Mouse (Mus musculus): ENCODE measurements around the gene Ascc3. TPM values are rescaled to one million over a fixed set of nuclear protein-coding genes. Genes with fewer than 3 reads are reported as not detected.

The Ascc3 gene
- polyA plus RNA-seq, 1 experiment from 2014 or later, result 20.0 TPM

DNA sequence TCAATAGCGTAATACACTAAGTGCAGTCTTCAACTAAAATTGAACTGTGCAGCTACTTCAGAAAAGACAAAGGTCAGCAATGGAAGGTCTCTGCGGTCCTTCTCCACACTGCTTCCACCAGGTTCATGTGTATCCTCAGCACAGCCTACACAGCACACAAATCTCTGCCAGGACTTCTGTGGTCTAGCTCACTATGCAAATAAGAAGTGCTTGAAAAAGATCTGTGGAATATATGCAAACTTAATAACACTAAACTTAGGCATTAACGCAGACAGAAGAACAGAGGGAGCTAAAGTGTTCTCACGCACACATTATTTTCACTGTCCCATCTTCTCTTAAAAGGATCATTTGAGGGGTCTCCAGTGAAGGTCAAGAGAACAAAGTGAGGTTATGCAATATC is 275.7 kb downstream of the Ascc3 start:
- 62% methylated on average over 4 of the region's 4 CpGs for WGBS
- ATAC-seq (ENCODE audit: insufficient number of reproducible peaks, low FRiP score, low TSS enrichment, low read depth), result no peak
- no peaks in the 10 kb centered on the region for H3K36me3 ChIP-seq
- H3K27me3 ChIP-seq, result no peaks in the 10 kb centered on the region
- no peak overlapping the region for H3K4me3 ChIP-seq (replicated peaks)
- no peaks in the 10 kb centered on the region for H3K4me1 ChIP-seq
- no peak overlapping the region for H3K27ac ChIP-seq (replicated peaks)
- no peak overlapping the region for H3K4me2 ChIP-seq (replicated peaks)
- H3K9me3 ChIP-seq (replicated peaks), result no peaks in the 10 kb centered on the region
- H3K9ac ChIP-seq, result no peak overlapping the region

DNA sequence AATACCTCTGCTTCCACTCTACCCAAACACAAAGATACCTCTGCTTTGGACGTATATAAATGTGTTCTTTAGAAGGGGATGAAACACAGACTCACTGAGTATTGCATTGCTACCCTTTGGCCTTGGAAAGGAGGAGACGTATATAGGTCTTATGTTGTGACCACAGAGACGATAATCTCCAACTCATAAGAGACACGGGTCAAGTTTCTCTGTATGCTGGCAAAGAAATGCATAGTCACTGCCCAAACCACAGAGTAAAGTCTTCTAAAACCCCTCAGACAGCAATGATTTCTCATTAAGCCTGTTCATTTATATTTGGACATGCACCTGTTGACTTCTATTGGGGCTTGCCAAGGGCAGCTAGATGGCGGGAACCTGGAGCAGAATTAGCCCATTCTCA is 284.5 kb downstream of the Ascc3 start:
- H3K9me3 ChIP-seq (replicated peaks), result no peaks in the 10 kb centered on the region
- no peaks in the 10 kb centered on the region for H3K27me3 ChIP-seq
- no peak for ATAC-seq (ENCODE audit: insufficient number of reproducible peaks, low FRiP score, low TSS enrichment, low read depth)
- no peak overlapping the region for H3K27ac ChIP-seq (replicated peaks)
- 71% methylated on average over 5 of the region's 5 CpGs for WGBS
- no peak overlapping the region for H3K4me3 ChIP-seq (replicated peaks)
- no peaks in the 10 kb centered on the region for H3K4me1 ChIP-seq
- no peak overlapping the region for H3K4me2 ChIP-seq (replicated peaks)
- H3K9ac ChIP-seq, result no peak overlapping the region
- no peaks in the 10 kb centered on the region for H3K36me3 ChIP-seq

DNA sequence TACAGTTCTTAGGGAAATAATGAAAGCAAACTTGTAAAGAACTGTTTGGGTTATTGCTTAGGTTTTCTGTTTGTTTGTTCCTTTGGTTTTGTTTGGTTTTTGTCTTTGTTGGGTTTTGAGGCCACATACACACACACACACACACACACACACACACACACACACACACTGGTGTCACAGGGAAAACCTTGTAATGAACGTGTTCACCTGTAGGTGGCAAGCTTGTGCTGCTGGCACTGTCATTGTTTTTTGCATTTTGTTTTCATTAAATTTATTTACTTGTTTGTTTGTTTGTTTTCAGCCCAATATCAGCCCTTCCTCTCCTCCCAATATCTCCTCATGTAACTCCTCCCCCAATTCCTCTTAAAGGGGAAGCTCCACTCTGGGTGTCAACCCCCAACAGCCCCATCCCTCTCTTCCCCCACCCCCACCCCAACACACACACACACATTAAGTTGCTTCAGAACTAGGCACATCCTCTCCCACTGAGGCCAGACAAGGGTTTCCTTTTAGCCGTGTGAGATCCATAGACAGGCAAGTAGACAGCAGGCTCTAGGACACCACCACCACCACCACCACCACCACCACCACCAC is 289.1 kb downstream of the Ascc3 start:
- no peaks in the 10 kb centered on the region for H3K36me3 ChIP-seq
- 26% methylated on average over 2 of the region's 2 CpGs for WGBS
- no peaks in the 10 kb centered on the region for H3K27me3 ChIP-seq
- H3K4me1 ChIP-seq, result no peaks in the 10 kb centered on the region
- no peak overlapping the region for H3K9ac ChIP-seq
- no peak overlapping the region for H3K27ac ChIP-seq (replicated peaks)
- ATAC-seq (ENCODE audit: insufficient number of reproducible peaks, low FRiP score, low TSS enrichment, low read depth), result no peak
- no peaks in the 10 kb centered on the region for H3K9me3 ChIP-seq (replicated peaks)
- no peak overlapping the region for H3K4me3 ChIP-seq (replicated peaks)
- H3K4me2 ChIP-seq (replicated peaks), result no peak overlapping the region

DNA sequence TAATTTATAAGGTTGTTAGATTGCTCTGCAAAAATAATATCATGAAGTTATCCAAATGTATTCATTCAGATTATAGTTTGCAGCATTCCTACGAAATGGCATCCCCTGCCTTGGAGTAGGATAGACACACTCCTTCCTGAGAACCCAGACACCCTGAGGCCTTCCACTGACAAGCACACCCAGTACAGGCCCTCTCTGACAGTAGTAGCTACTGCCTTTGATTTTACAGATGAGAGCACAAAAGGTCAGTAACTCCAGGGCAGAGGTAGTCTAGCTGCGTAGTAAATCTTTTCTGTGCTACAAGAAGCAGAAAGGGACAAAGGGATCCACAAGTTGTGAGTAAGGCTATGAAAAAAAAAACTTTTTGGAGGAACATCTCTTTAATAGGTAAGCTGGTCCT is 289.9 kb downstream of the Ascc3 start:
- Histone ChIP-seq H3K4me1 (no peaks in the 10 kb centered on the region), H3K4me2 (replicated peaks) (no peak overlapping the region), H3K27me3 (no peaks in the 10 kb centered on the region), H3K4me3 (replicated peaks) (no peak overlapping the region), H3K36me3 (no peaks in the 10 kb centered on the region), H3K9me3 (replicated peaks) (no peaks in the 10 kb centered on the region), H3K9ac (no peak overlapping the region), H3K27ac (replicated peaks) (no peak overlapping the region)
- ATAC-seq (ENCODE audit: insufficient number of reproducible peaks, low FRiP score, low TSS enrichment, low read depth), result no peak
- 49% methylated on average over 2 of the region's 2 CpGs for WGBS

DNA sequence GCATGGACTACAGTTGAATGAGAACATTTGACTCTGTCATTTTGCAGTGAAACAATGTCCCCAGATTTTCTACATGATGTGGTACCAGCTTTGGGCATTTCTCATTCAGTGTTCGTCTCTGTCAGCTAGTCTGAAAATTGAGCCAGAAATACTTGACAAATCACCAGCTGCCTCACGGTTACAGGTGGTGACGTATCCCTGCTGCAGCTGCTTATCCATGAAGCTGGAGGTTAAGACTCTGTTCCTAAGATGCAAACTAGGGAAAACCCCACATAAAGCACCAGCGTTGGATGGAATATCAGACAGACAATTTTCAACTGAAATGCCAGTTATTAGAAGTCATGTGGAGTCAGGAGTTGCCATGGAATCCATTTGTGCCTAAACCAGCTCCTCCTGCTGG is 293.8 kb downstream of the Ascc3 start:
- ATAC-seq (ENCODE audit: insufficient number of reproducible peaks, low FRiP score, low TSS enrichment, low read depth), result no peak
- 53% methylated on average over 4 of the region's 4 CpGs for WGBS
- H3K27ac ChIP-seq (replicated peaks), result no peak overlapping the region
- H3K4me1 ChIP-seq, result no peaks in the 10 kb centered on the region
- H3K4me2 ChIP-seq (replicated peaks), result no peak overlapping the region
- no peaks in the 10 kb centered on the region for H3K36me3 ChIP-seq
- no peak overlapping the region for H3K9ac ChIP-seq
- H3K27me3 ChIP-seq, result peaks cover 27% of the 10 kb centered on the region
- no peak overlapping the region for H3K4me3 ChIP-seq (replicated peaks)
- H3K9me3 ChIP-seq (replicated peaks), result no peaks in the 10 kb centered on the region

DNA sequence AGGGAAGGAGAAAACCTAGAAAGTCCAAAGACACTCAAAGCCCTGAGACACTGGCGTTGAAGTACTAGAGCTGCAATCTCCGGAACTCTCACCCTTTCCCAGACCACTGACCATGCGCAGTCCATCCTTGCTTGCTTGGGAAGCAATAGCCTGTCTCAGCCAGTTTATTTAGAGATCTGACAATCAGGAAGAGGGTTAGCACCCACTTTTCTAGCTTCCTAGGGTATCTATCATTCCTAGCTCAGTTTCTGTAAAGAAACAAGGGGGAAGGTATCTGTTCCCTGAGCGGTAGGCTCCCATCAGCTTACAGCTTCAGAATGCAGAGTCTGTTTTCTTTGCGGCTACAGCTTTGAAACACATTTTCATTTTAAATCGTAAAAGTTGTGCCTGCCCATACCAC is 298.2 kb downstream of the Ascc3 start:
- no peaks in the 10 kb centered on the region for H3K9me3 ChIP-seq (replicated peaks)
- no peaks in the 10 kb centered on the region for H3K36me3 ChIP-seq
- H3K4me3 ChIP-seq (replicated peaks), result no peak overlapping the region
- H3K4me2 ChIP-seq (replicated peaks), result no peak overlapping the region
- peaks cover 24% of the 10 kb centered on the region for H3K4me1 ChIP-seq
- ATAC-seq (ENCODE audit: insufficient number of reproducible peaks, low FRiP score, low TSS enrichment, low read depth), result no peak
- H3K27ac ChIP-seq (replicated peaks), result no peak overlapping the region
- WGBS, result 13% methylated on average over 6 of the region's 6 CpGs
- no peak overlapping the region for H3K9ac ChIP-seq
- H3K27me3 ChIP-seq, result peaks cover 68% of the 10 kb centered on the region

DNA sequence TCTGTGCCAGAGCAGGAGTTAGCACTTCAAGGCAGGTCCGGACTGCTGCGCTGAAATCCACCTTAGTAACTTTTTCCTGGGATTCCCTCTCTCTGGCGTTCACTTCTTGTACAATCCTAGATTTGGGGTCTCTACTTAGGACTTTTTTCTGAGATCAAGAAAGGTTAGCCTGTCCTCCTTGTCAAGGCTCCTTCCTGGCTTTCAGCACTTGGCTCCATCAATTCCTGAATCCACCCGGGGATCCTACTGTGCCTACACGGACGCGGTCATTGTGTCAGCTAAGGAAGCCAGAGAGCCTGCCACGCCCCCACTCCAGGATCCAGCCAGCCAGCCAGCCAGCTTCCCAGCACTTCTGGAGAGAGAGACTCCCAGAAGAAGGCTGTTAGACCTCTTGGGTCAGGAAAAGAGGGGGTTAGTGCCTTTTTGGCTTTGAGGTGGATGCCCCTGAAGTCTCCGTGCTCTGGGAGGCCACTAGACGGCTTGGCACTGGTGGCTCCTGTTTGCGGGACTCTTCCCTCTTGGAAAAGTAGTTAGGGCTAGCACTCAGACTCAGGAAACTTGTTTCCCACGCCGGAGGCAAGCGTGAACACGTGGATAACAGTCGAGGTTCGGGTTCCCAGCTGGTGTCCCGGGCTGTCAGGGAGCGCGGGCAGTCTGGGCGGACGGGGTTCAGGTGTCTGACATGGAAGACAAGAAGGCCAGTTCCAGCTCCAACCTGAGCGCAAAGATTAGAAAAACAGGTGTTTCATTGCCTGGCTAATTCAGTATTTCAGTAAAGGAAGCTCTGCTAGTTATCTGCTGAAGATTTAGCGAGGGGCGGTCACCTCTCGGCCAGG is 299.6 kb downstream of the Ascc3 start:
- no peak for ATAC-seq (ENCODE audit: insufficient number of reproducible peaks, low FRiP score, low TSS enrichment, low read depth)
- H3K36me3 ChIP-seq, result no peaks in the 10 kb centered on the region
- H3K4me2 ChIP-seq (replicated peaks), result no peak overlapping the region
- peaks cover 24% of the 10 kb centered on the region for H3K4me1 ChIP-seq
- H3K27me3 ChIP-seq, result peaks cover 79% of the 10 kb centered on the region
- H3K27ac ChIP-seq (replicated peaks), result no peak overlapping the region
- H3K9me3 ChIP-seq (replicated peaks), result no peaks in the 10 kb centered on the region
- no peak overlapping the region for H3K4me3 ChIP-seq (replicated peaks)
- no peak overlapping the region for H3K9ac ChIP-seq
- under 1% methylated on average over 26 of the region's 26 CpGs for WGBS

DNA sequence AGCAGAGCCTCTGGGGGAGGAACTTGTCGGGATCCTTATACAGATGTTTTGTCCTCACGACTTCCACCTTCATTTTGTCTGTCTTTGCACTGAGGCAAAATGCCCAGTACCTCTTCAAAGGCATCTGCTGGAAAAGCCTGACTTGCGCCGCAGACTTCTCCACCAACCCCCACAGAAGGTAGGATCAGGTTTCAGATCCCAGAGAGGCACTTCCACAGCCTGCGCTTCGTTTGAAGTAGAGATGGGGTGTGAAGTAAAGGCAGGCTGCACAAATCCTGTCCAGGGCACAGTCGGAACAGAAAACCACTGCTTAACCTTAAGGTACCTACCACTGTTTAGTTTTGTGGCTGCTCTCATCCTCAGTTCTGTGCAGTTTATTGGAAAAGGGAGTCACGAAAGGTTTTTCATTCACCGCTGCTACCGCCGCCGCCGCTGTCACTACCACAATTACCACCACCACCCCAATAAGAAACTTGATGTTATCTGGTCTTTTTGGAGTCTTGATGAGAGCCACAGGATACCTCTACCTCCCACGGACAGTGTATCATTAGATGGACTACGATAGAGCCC is 300.4 kb downstream of the Ascc3 start:
- no peak overlapping the region for H3K27ac ChIP-seq (replicated peaks)
- no peak for ATAC-seq (ENCODE audit: insufficient number of reproducible peaks, low FRiP score, low TSS enrichment, low read depth)
- H3K4me2 ChIP-seq (replicated peaks), result no peak overlapping the region
- peaks cover 84% of the 10 kb centered on the region for H3K27me3 ChIP-seq
- H3K9me3 ChIP-seq (replicated peaks), result no peaks in the 10 kb centered on the region
- no peaks in the 10 kb centered on the region for H3K36me3 ChIP-seq
- no peak overlapping the region for H3K4me3 ChIP-seq (replicated peaks)
- 2% methylated on average over 15 of the region's 15 CpGs for WGBS
- peaks cover 24% of the 10 kb centered on the region for H3K4me1 ChIP-seq
- no peak overlapping the region for H3K9ac ChIP-seq

DNA sequence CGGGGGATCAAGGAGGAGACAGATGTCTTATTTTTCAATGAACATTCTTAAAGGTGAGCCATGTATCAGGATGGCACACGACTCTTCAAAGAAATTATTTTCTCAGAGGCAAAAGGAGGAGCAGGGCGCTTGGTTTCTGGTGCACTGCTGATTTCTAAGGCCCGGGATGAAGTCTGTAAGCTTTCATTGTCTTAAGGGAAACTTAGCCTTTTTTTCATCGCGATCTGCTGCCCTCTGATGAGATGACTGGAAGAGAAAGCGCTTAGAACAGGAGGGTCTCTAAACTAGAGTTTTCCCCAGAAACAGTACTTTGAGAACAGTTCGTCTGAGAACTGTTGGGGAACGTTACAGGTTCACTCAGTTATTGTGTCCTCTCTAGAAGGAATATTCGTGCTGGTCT is 301.1 kb downstream of the Ascc3 start:
- H3K4me3 ChIP-seq (replicated peaks), result 0 out of 2 replicates have a peak overlapping the region, but pooled peaks have one; percentile 51
- peaks cover 24% of the 10 kb centered on the region for H3K4me1 ChIP-seq
- no peak overlapping the region for H3K9ac ChIP-seq
- no peaks in the 10 kb centered on the region for H3K36me3 ChIP-seq
- no peak overlapping the region for H3K4me2 ChIP-seq (replicated peaks)
- peaks cover 86% of the 10 kb centered on the region for H3K27me3 ChIP-seq
- WGBS, result 4% methylated on average over 10 of the region's 10 CpGs
- no peaks in the 10 kb centered on the region for H3K9me3 ChIP-seq (replicated peaks)
- no peak overlapping the region for H3K27ac ChIP-seq (replicated peaks)
- ATAC-seq (ENCODE audit: insufficient number of reproducible peaks, low FRiP score, low TSS enrichment, low read depth), result no peak

DNA sequence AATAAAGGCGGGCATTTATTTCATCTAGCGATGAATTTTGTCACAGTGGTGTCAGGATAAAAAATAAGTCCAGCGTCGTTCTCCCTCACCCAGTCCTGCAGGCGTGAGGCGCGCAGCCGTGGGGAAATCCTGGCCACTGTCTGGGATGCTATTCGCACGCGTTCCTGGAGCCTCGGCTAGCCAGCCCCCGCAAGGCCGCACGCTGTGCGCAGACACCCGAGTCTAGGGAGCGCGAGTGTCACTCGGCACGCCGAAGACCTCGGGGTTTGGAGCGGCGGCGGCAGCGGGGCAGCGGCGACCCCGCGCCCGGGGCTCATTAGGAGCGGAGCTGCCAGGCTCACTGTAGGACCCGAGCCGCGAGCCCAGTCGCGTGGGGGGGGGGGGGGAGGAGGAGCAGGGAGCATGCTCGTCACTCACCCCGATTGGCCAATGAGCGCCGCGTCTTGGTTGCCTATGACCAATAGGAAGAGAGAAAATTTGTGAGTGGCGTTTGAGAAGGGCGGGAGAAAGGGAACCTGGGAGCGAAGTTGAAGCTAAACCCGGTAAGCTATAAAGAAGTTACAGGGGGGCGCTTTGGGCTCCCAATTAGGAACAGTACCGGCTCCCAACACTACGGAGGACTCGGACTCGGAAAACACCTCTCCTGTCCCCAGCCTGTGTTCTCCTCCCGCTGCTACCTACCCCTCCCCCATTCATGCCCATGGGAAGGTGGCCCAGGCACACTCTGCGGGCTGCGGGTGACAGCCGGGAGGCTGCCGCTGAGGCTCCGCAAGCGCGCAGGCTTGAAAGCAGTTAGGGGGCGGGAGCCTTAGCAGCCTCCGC is 301.9 kb downstream of the Ascc3 start, which contains the start of gene Sim1:
TSS of gene Sim1 (plus strand) at position 585 of the 822 bp plus-strand sequence.
- no peak within 1 kb of the TSS for H3K9ac ChIP-seq
- peak; percentile 92 for ATAC-seq (ENCODE audit: insufficient number of reproducible peaks, low FRiP score, low TSS enrichment, low read depth)
- H3K27me3 ChIP-seq, result peaks cover 84% of the 10 kb centered on the region
- H3K4me2 ChIP-seq (replicated peaks), result peak within 1 kb of the TSS; percentile 88
- no peaks in the 10 kb centered on the region for H3K9me3 ChIP-seq (replicated peaks)
- peaks cover 24% of the 10 kb centered on the region for H3K4me1 ChIP-seq
- no peak within 1 kb of the TSS for H3K27ac ChIP-seq (replicated peaks)
- H3K36me3 ChIP-seq, result no peaks in the 10 kb centered on the region
- under 1% methylated on average over 62 of the region's 62 CpGs for WGBS
- peak within 1 kb of the TSS; percentile 51 for H3K4me3 ChIP-seq (replicated peaks)
